Mouse (Mus musculus): ENCODE measurements around the gene Lbx2. TPM values are rescaled to one million over a fixed set of nuclear protein-coding genes. Genes with fewer than 3 reads are reported as not detected.
A peak's percentile ranks its signal among the peaks of the same experiment; 100 is the strongest.

Gene Lbx2
- total RNA-seq (2021) = not detected

GRCm38 (mm10) chr6:83086121-83087035 lies at the start of gene Lbx2:
TSS of gene Lbx2 (plus strand) at chr6:83086367.
- intact Hi-C loops (cut with DNase I) = no loop called here
- DNase-seq (ENCODE audit: low spot score in 2 of 2) = no peak

- intact Hi-C loops (cut with DNase I) = no loop called here
- no peak for DNase-seq (ENCODE audit: low spot score in 2 of 2)
Observed at GRCm38 (mm10) chr6:83037188-83037587, 49.0 kb upstream of the Lbx2 start.

- intact Hi-C loops (cut with DNase I) = no loop called here
Observed at GRCm38 (mm10) chr6:83038496-83039012, 47.6 kb upstream of the Lbx2 start.

GRCm38 (mm10) chr6:83040601-83041000 lies 45.6 kb upstream of the Lbx2 start:
- DNase-seq (ENCODE audit: low spot score in 2 of 2) = no peak

More at GRCm38 (mm10) chr6:83038496-83039012, 47.6 kb upstream of the Lbx2 start:
- DNase-seq (ENCODE audit: low spot score in 2 of 2) = peak; percentile 80 to 84

GRCm38 (mm10) chr6:83043561-83043960 lies 42.6 kb upstream of the Lbx2 start:
- intact Hi-C loops (cut with DNase I) = no loop called here

More at GRCm38 (mm10) chr6:83040601-83041000, 45.6 kb upstream of the Lbx2 start:
- intact Hi-C loops (cut with DNase I) = no loop called here

GRCm38 (mm10) chr6:83043993-83044392 lies 42.2 kb upstream of the Lbx2 start:
- intact Hi-C loops (cut with DNase I) = loop anchor here (1.0 kb wide), 1 partner anchor 20 kb away; no protein-coding TSS in a partner anchor
- no peak for DNase-seq (ENCODE audit: low spot score in 2 of 2)

More at GRCm38 (mm10) chr6:83043561-83043960, 42.6 kb upstream of the Lbx2 start:
- no peak for DNase-seq (ENCODE audit: low spot score in 2 of 2)

GRCm38 (mm10) chr6:83044742-83045141 lies 41.4 kb upstream of the Lbx2 start:
- intact Hi-C loops (cut with DNase I) = loop anchor here (1.0 kb wide), 1 partner anchor 20 kb away; no protein-coding TSS in a partner anchor
- no peak for DNase-seq (ENCODE audit: low spot score in 2 of 2)

GRCm38 (mm10) chr6:83049367-83049766 lies 36.8 kb upstream of the Lbx2 start:
- no peak for DNase-seq (ENCODE audit: low spot score in 2 of 2)
- intact Hi-C loops (cut with DNase I) = no loop called here

GRCm38 (mm10) chr6:83053136-83053960 lies 32.8 kb upstream of the Lbx2 start:
- intact Hi-C loops (cut with DNase I) = loop anchor here (2.0 kb wide), 1 partner anchor 19 kb away; the partner anchor contains the start of gene Loxl3
- peak; percentile 22 to 37 for DNase-seq (ENCODE audit: low spot score in 2 of 2)

GRCm38 (mm10) chr6:83054074-83054851 lies 31.9 kb upstream of the Lbx2 start, which contains the start of gene Aup1:
TSS of gene Aup1 (plus strand) at chr6:83054521.
- DNase-seq (ENCODE audit: low spot score in 2 of 2) = peak; percentile 98 to 99
- intact Hi-C loops (cut with DNase I) = loop anchor here (1.0 to 2.0 kb wide), 3 partner anchors 24 to 58 kb away; partner anchors contain the start of genes Ccdc142 and Gm42688

GRCm38 (mm10) chr6:83054871-83055431 lies 31.2 kb upstream of the Lbx2 start, which contains the start of gene Htra2:
TSS of gene Htra2 (minus strand) at chr6:83055273.
- intact Hi-C loops (cut with DNase I) = loop anchor here (1.0 to 2.0 kb wide), 3 partner anchors 23 to 59 kb away; partner anchors contain the start of genes Ccdc142 and Gm42688
- peak in 1 of 2 experiments; percentile 32 for DNase-seq (ENCODE audit: low spot score in 2 of 2)

GRCm38 (mm10) chr6:83057790-83058189 lies 28.4 kb upstream of the Lbx2 start, which contains the start of gene Dqx1:
TSS of gene Dqx1 (plus strand) at chr6:83057844.
- intact Hi-C loops (cut with DNase I) = no loop called here
- DNase-seq (ENCODE audit: low spot score in 2 of 2) = no peak

GRCm38 (mm10) chr6:83058725-83059124 lies 27.4 kb upstream of the Lbx2 start:
- intact Hi-C loops (cut with DNase I) = no loop called here

GRCm38 (mm10) chr6:83065995-83066394 lies 20.2 kb upstream of the Lbx2 start:
- intact Hi-C loops (cut with DNase I) = no loop called here
- no peak for DNase-seq (ENCODE audit: low spot score in 2 of 2)

More at GRCm38 (mm10) chr6:83058725-83059124, 27.4 kb upstream of the Lbx2 start:
- DNase-seq (ENCODE audit: low spot score in 2 of 2) = no peak

- intact Hi-C loops (cut with DNase I) = no loop called here
- DNase-seq (ENCODE audit: low spot score in 2 of 2) = no peak
Observed at GRCm38 (mm10) chr6:83066441-83066840, 19.7 kb upstream of the Lbx2 start.

- intact Hi-C loops (cut with DNase I) = no loop called here
- DNase-seq (ENCODE audit: low spot score in 2 of 2) = no peak
Observed at GRCm38 (mm10) chr6:83068221-83068620, 17.9 kb upstream of the Lbx2 start.

- no peak for DNase-seq (ENCODE audit: low spot score in 2 of 2)
- intact Hi-C loops (cut with DNase I) = no loop called here
Observed at GRCm38 (mm10) chr6:83068706-83069487, 17.3 kb upstream of the Lbx2 start.

Measured in left cerebral cortex, postnatal 36 days (tissue).